Mouse (Mus musculus) midbrain, embryonic 11.5 days (tissue): ENCODE data around the gene Mzf1. TPM values are rescaled to one million over a fixed set of nuclear protein-coding genes. Genes with fewer than 3 reads are reported as not detected.
A peak's percentile ranks its signal among the peaks of the same experiment; 100 is the strongest.

Source experiments
- ATAC-seq: fragments of 200-750 bp; cut with Nextera tagmentation; 2 replicates; pipeline ENCODE4 v1.8.0; 2017; ENCODE audit warnings: moderate TSS enrichment, moderate library complexity; ENCODE audit not compliant: low FRiP score
- DNase-seq: peaks from one replicate; pipeline ENCODE4 v3.0.0; 2015; ENCODE audit warnings: low spot score; ENCODE audit errors: missing footprints
- H3K27ac ChIP-seq: fragments of 300-500 bp; sonication (generic); 2 replicates; pipeline ENCODE4 v1.5.1; 2014; ENCODE audit warnings: low read depth, low read length
- H3K27me3 ChIP-seq: fragments of 300-500 bp; sonication (generic); 2 replicates; pipeline ENCODE4 v1.6.1; 2014; ENCODE audit warnings: mild to moderate bottlenecking, low read length, moderate library complexity, mixed read lengths; ENCODE audit not compliant: control insufficient read depth, insufficient read depth
- H3K36me3 ChIP-seq: fragments of 300-500 bp; sonication (generic); 2 replicates; pipeline ENCODE4 v1.6.1; 2014; ENCODE audit warnings: mild to moderate bottlenecking, low read length, moderate library complexity, mixed read lengths; ENCODE audit not compliant: control insufficient read depth, insufficient read depth
- H3K4me1 ChIP-seq: fragments of 300-500 bp; sonication (generic); 2 replicates; pipeline ENCODE4 v1.6.1; 2014; ENCODE audit warnings: low read length; ENCODE audit not compliant: control insufficient read depth, insufficient read depth
- H3K4me2 ChIP-seq: fragments of 300-500 bp; sonication (generic); 2 replicates; pipeline ENCODE4 v1.6.1; 2014; ENCODE audit warnings: mild to moderate bottlenecking, moderate library complexity
- H3K4me3 ChIP-seq: fragments of 300-500 bp; sonication (generic); 2 replicates; pipeline ENCODE4 v1.5.1; 2014; ENCODE audit warnings: low read depth, low read length
- H3K9ac ChIP-seq: fragments of 300-500 bp; sonication (generic); 2 replicates; pipeline ENCODE4 v1.6.1; 2014; ENCODE audit warnings: low read length
- H3K9me3 ChIP-seq: fragments of 300-500 bp; sonication (generic); 2 replicates; pipeline ENCODE4 v1.6.1; 2016; ENCODE audit warnings: low read length; ENCODE audit not compliant: control insufficient read depth
- WGBS: fragments of 180-500 bp; shearing (Covaris S2); extraction: QIAGEN DNeasy Blood & Tissue Kit; methylation state at CpG from one replicate; pipeline ENCODE4 v1.1.7; 2014; 5-methylcytosine and 5-hydroxymethylcytosine counted together
- polyA plus RNA-seq: library from polyadenylated mRNA; unstranded; fragments of >200 nt; fragmentation: Nextera tagmentation; extraction: Ambion mirVana; gene quantifications from 2 replicates; pipeline ENCODE4 v1.2.1, GENCODE M21; 2014

Gene Mzf1
- polyA plus RNA-seq, 1 experiment from 2014 or later = 2.7 TPM

DNA sequence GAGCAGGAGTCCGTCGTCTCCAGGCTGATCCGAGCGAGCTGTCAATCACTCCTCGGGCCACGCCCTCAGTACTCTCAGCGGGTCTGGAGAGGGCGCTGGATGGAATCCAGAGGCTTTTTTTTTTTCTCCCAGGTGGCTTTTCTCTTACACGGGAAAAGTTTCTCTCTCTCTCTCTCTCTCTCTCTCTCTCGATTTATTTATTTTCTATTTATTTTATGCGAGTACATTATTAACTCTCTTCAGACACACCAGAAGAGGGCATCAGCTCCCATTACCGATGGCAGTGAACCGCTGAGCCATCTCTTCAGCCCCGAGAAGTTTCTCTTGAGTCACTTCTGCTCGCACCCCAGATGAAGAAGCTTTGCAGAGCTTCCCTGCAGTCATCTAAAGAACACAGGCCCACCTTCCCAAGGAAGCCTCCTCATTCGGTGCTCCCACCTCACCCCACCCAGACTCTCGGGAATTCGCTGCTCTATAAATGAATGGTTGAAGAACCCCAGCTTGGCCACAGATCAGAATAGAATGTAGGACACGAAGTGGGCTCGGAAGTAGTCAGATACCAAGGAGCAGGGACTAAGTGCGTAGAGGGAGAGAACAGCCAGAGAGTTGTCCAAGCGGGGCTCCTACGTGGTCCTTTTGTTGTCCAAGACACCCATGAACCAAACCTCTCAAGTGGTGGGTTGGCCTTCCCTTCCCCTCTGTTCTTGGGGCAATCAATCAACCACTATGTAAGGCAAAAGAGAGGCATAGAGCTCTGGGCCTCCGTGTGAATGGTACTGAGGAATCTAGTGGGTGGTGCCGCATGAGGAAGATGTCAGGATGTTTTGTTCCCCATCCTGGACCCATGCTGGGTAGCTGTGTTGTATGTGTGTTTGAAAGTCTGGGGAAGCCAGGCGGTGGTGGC, 44.3 kb downstream of the Mzf1 start, which contains the start of gene Zbtb45:
TSS of gene Zbtb45 (minus strand) at position 30 of the 904 bp plus-strand sequence.
- 16% methylated on average over 26 of the region's 26 CpGs for WGBS
- DNase-seq = peak; percentile 90
- Histone ChIP-seq H3K9ac (peak within 1 kb of the TSS; percentile 82), H3K4me2 (peak within 1 kb of the TSS; percentile 53), H3K27me3 (peaks cover 8% of the 10 kb centered on the region), H3K4me3 (peak within 1 kb of the TSS; percentile 56), H3K4me1 (peaks cover 16% of the 10 kb centered on the region), H3K36me3 (peaks cover 10% of the 10 kb centered on the region; the same call in 1 of the 2 replicates), H3K9me3 (no peaks in the 10 kb centered on the region), H3K27ac (peak within 1 kb of the TSS; percentile 93)
- ATAC-seq = peak; percentile 1; the same call in 1 of the 2 replicates

DNA sequence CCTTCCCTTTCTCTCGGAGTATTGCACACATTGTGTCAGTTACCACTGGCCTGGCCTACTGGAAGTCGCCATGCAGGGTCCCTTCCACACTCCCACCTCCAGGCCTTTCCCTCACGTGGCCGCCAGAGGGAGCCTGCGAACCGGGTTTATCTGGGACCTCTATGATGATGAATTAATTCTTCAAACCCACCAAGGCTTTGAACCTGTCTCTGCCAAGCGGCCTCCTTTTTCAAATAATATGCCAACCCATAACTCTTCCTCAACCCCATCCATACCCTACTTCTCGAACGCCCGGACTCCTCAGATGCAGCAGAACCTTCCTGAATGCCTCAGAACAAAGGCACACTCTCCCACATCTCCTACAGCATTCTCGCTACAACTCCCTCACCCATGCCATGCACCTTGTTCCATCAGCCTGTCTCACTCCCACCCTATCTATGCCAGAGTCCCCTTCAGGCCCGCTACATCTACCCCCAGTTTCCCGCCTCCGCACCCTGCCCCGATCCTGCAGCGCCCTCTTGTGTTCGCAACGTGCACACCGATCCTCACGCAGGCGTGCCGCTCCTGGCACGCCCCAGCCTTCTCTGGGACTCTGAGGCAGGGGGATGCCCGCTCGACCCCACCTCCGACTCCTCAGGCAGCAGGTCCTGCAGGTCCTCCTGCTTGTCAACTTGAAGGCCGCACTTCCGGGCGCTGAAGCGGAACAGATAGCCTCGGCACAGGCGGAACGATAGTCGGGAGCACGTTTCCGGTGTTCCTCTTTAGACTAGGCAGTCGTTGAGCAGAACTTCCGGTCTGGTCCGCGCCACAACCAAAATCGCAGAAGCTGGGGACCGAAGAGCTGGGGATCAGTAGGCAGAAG, 45.2 kb downstream of the Mzf1 start:
- Histone ChIP-seq H3K36me3 (peaks cover 10% of the 10 kb centered on the region; the same call in 1 of the 2 replicates), H3K4me3 (peak overlapping the region; percentile 56), H3K4me1 (peaks cover 16% of the 10 kb centered on the region), H3K27ac (peak overlapping the region; percentile 93), H3K27me3 (peaks cover 8% of the 10 kb centered on the region), H3K9ac (peak overlapping the region; percentile 82), H3K9me3 (no peaks in the 10 kb centered on the region), H3K4me2 (peak overlapping the region; percentile 53)
- WGBS = under 1% methylated on average over 42 of the region's 42 CpGs
- peak; percentile 100 for DNase-seq
- ATAC-seq = peak; percentile 92

GRCm38 (mm10) chr7:13007341-13008092, 47.0 kb downstream of the Mzf1 start:
- Histone ChIP-seq H3K36me3 (peaks cover 10% of the 10 kb centered on the region; the same call in 1 of the 2 replicates), H3K9ac (peak overlapping the region; percentile 12; the same call in 1 of the 2 replicates), H3K4me3 (peak overlapping the region; percentile 7; the same call in 1 of the 2 replicates), H3K27ac (no peak overlapping the region), H3K4me2 (0 out of 2 replicates have a peak overlapping the region, but pooled peaks have one; percentile 11), H3K27me3 (peaks cover 8% of the 10 kb centered on the region), H3K9me3 (no peaks in the 10 kb centered on the region), H3K4me1 (peaks cover 16% of the 10 kb centered on the region)
- no peak for DNase-seq
- ATAC-seq = no peak
- WGBS = 36% methylated on average over 57 of the region's 57 CpGs

- ATAC-seq (no peak), DNase-seq (no peak)
- Histone ChIP-seq H3K27ac (no peak overlapping the region), H3K4me3 (no peak overlapping the region), H3K9ac (no peak overlapping the region), H3K4me2 (no peak overlapping the region), H3K27me3 (peaks cover 8% of the 10 kb centered on the region), H3K9me3 (no peaks in the 10 kb centered on the region), H3K36me3 (peaks cover 10% of the 10 kb centered on the region; the same call in 1 of the 2 replicates), H3K4me1 (peaks cover 16% of the 10 kb centered on the region)
- WGBS = 87% methylated on average over 10 of the region's 10 CpGs
Measured at GRCm38 (mm10) chr7:13006531-13006930, 48.0 kb downstream of the Mzf1 start.

DNA sequence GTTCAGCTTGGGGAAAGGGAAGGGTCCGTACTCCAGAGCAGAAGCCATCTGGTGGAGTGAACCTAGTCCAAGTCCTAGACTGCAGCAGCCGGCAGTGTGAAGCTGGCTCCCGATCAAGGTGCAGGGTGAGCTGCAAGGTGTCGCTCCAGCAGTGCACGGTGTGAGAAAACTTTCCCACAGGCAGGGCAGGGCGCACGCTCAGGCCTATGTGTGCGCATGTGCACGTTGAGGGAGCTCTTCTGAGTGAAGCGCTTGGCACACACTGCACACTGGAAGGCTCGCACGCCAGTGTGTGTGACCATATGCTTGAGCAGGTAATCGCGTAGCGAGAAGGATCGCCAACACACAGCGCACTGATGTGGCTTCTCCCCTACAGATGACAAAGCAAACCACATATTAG, 48.6 kb downstream of the Mzf1 start:
- H3K27me3 ChIP-seq = peaks cover 8% of the 10 kb centered on the region
- 84% methylated on average over 17 of the region's 17 CpGs for WGBS

GRCm38 (mm10) chr7:13003380-13003779, 51.2 kb downstream of the Mzf1 start:
- WGBS = 73% methylated on average over 5 of the region's 5 CpGs
- H3K9me3 ChIP-seq = no peaks in the 10 kb centered on the region
- H3K27me3 ChIP-seq = peaks cover 8% of the 10 kb centered on the region
- H3K4me1 ChIP-seq = peaks cover 7% of the 10 kb centered on the region
- H3K36me3 ChIP-seq = peaks cover 10% of the 10 kb centered on the region; the same call in 1 of the 2 replicates
- H3K27ac ChIP-seq = no peak overlapping the region
- no peak overlapping the region for H3K4me2 ChIP-seq
- ATAC-seq (no peak), DNase-seq (no peak)
- no peak overlapping the region for H3K9ac ChIP-seq
- no peak overlapping the region for H3K4me3 ChIP-seq

More for the DNA sequence above, 48.6 kb downstream of the Mzf1 start:
- H3K9me3 ChIP-seq = no peaks in the 10 kb centered on the region
- no peak overlapping the region for H3K4me2 ChIP-seq
- H3K4me3 ChIP-seq = no peak overlapping the region
- peaks cover 10% of the 10 kb centered on the region; the same call in 1 of the 2 replicates for H3K36me3 ChIP-seq
- DNase-seq = no peak
- H3K9ac ChIP-seq = no peak overlapping the region
- peaks cover 16% of the 10 kb centered on the region for H3K4me1 ChIP-seq
- H3K27ac ChIP-seq = no peak overlapping the region
- no peak for ATAC-seq

- no peaks in the 10 kb centered on the region for H3K27me3 ChIP-seq
- no peaks in the 10 kb centered on the region for H3K4me1 ChIP-seq
- H3K36me3 ChIP-seq = peaks cover 6% of the 10 kb centered on the region; the same call in 1 of the 2 replicates
- H3K4me3 ChIP-seq = no peak overlapping the region
- H3K9ac ChIP-seq = no peak overlapping the region
- DNase-seq = no peak
- no peaks in the 10 kb centered on the region for H3K9me3 ChIP-seq
- WGBS = 77% methylated on average over 1 of the region's 1 CpGs
- no peak overlapping the region for H3K27ac ChIP-seq
- H3K4me2 ChIP-seq = no peak overlapping the region
- ATAC-seq = no peak
Measured at GRCm38 (mm10) chr7:13001584-13001983, 53.0 kb downstream of the Mzf1 start.

DNA sequence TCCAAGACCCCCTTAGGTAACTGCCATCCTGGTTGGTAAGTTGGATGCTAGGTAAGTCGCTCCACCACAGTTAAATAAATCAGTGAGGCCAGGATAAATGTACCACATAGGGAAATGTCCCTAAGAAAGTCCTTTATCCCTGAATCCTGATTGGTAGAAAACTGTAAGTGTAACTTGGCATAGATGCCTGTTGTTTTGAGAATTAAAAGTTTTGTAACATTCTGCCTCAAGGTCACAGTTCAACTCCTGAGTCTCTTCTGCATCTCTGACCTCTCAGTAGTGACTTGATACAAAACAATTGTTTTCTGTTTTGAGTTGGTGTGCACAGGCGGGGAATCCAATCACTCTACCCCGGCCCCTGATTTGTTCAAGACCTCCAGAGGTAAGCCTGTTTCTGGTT, 55.7 kb downstream of the Mzf1 start, which contains the start of gene Trim28:
TSS of gene Trim28 (plus strand) at position 264 of the 400 bp plus-strand sequence.
- Histone ChIP-seq H3K4me1 (no peaks in the 10 kb centered on the region), H3K4me2 (no peak within 1 kb of the TSS), H3K9ac (no peak within 1 kb of the TSS), H3K27ac (no peak within 1 kb of the TSS), H3K9me3 (no peaks in the 10 kb centered on the region), H3K4me3 (no peak within 1 kb of the TSS), H3K27me3 (no peaks in the 10 kb centered on the region), H3K36me3 (no peaks in the 10 kb centered on the region)
- ATAC-seq (no peak), DNase-seq (no peak)
- WGBS = 82% methylated on average over 3 of the region's 3 CpGs
